Mouse (Mus musculus): ENCODE measurements around the gene Clcn3. TPM values are rescaled to one million over a fixed set of nuclear protein-coding genes. Genes with fewer than 3 reads are reported as not detected.

Clcn3 gene
- polyA plus RNA-seq, 1 experiment from 2014 or later: 21.7 TPM

Other genes starting within 250 kb of the Clcn3 start
- gene Hpf1, start 92.9 kb downstream of the Clcn3 start, polyA plus RNA-seq (2016; fragmentation: Nextera tagmentation; extraction: Ambion mirVana): 75.3 and 98.3 TPM in 2 replicates
- 12.8 and 13.7 TPM in 2 replicates for gene Nek1, start 9.9 kb upstream of the Clcn3 start, polyA plus RNA-seq (2016; fragmentation: Nextera tagmentation; extraction: Ambion mirVana)
- gene Sh3rf1, start 240.6 kb upstream of the Clcn3 start, polyA plus RNA-seq (2016; fragmentation: Nextera tagmentation; extraction: Ambion mirVana): 5.6 and 8.4 TPM in 2 replicates